ENCODE assay signal across 7 mouse cellular contexts in genomic region chr5:107055455-107055854, GRCm38 (mm10).
DNase-seq lines count a peak whose midpoint lies in the region; ATAC-seq and TF ChIP-seq lines count a peak whose summit lies in the region.

No protein-coding gene starts in this region.

- TF ChIP-seq CTCF in kidney, postnatal 0 days (IDR thresholded peaks at IDR 0.05; ENCODE audit: low read depth), result 0 out of 2 replicates have a peak, but pooled peaks have one; percentile 5

- no peak overlapping the region for H3K9ac ChIP-seq in kidney, postnatal 0 days (ENCODE audit: low read depth, low read length)
- H3K9ac ChIP-seq in forebrain, embryonic 14.5 days (ENCODE audit: low read length), result no peak overlapping the region
- H3K9ac ChIP-seq in limb, embryonic 11.5 days (ENCODE audit: low read length), result no peak overlapping the region
- H3K9ac ChIP-seq in neural tube, embryonic 15.5 days (replicated peaks), result no peak overlapping the region

- H3K9me3 ChIP-seq in kidney, postnatal 0 days (replicated peaks; ENCODE audit: low read length), result no peaks in the 10 kb centered on the region
- H3K9me3 ChIP-seq in forebrain, embryonic 14.5 days (replicated peaks; ENCODE audit: control insufficient read depth, low read length), result no peaks in the 10 kb centered on the region
- no peaks in the 10 kb centered on the region for H3K9me3 ChIP-seq in limb, embryonic 11.5 days (ENCODE audit: control insufficient read depth, low read length)
- H3K9me3 ChIP-seq in neural tube, embryonic 15.5 days (replicated peaks), result no peaks in the 10 kb centered on the region

- no peaks in the 10 kb centered on the region for H3K27me3 ChIP-seq in kidney, postnatal 0 days (ENCODE audit: insufficient read depth, low read length)
- no peaks in the 10 kb centered on the region for H3K27me3 ChIP-seq in forebrain, embryonic 14.5 days (replicated peaks; ENCODE audit: control insufficient read depth, insufficient read depth, low read length)
- H3K27me3 ChIP-seq in limb, embryonic 11.5 days (ENCODE audit: control insufficient read depth, insufficient read depth, low read length), result no peaks in the 10 kb centered on the region
- no peaks in the 10 kb centered on the region for H3K27me3 ChIP-seq in neural tube, embryonic 15.5 days (replicated peaks)

- H3K4me1 ChIP-seq in kidney, postnatal 0 days (replicated peaks; ENCODE audit: insufficient read depth, low read length), result peaks cover 7% of the 10 kb centered on the region; the same call in 1 of the 2 replicates
- H3K4me1 ChIP-seq in forebrain, embryonic 14.5 days (ENCODE audit: control insufficient read depth, insufficient read depth, low read length), result 0 out of 2 replicates have a peak, but pooled peaks cover 3% of the 10 kb centered on the region
- H3K4me1 ChIP-seq in limb, embryonic 11.5 days (ENCODE audit: control insufficient read depth, insufficient read depth, low read length), result peaks cover 10% of the 10 kb centered on the region; the same call in 1 of the 2 replicates
- H3K4me1 ChIP-seq in neural tube, embryonic 15.5 days, result peaks cover 7% of the 10 kb centered on the region; the same call in 1 of the 2 replicates

- no peak overlapping the region for H3K27ac ChIP-seq in kidney, postnatal 0 days
- no peak overlapping the region for H3K27ac ChIP-seq in forebrain, embryonic 14.5 days (ENCODE audit: low read depth, low read length)
- no peak overlapping the region for H3K27ac ChIP-seq in limb, embryonic 11.5 days (replicated peaks; ENCODE audit: low read depth, low read length)
- H3K27ac ChIP-seq in neural tube, embryonic 15.5 days (replicated peaks), result no peak overlapping the region

- no peaks in the 10 kb centered on the region for H3K36me3 ChIP-seq in kidney, postnatal 0 days (ENCODE audit: insufficient read depth, low read length)
- H3K36me3 ChIP-seq in forebrain, embryonic 14.5 days (ENCODE audit: control insufficient read depth, insufficient read depth, low read length), result no peaks in the 10 kb centered on the region
- no peaks in the 10 kb centered on the region for H3K36me3 ChIP-seq in limb, embryonic 11.5 days (ENCODE audit: control insufficient read depth, insufficient read depth, low read length)
- H3K36me3 ChIP-seq in neural tube, embryonic 15.5 days, result no peaks in the 10 kb centered on the region

- no peak overlapping the region for H3K4me3 ChIP-seq in kidney, postnatal 0 days (replicated peaks; ENCODE audit: low read depth, low read length)
- H3K4me3 ChIP-seq in forebrain, embryonic 14.5 days (ENCODE audit: low read depth, low read length), result no peak overlapping the region
- no peak overlapping the region for H3K4me3 ChIP-seq in limb, embryonic 11.5 days (ENCODE audit: low read depth, low read length)
- no peak overlapping the region for H3K4me3 ChIP-seq in neural tube, embryonic 15.5 days (replicated peaks)

- DNase-seq in kidney, postnatal 0 days (ENCODE audit: low spot score), result no peak
- no peak for DNase-seq in kidney, postnatal 4 days
- DNase-seq in forebrain, embryonic 14.5 days (ENCODE audit: low spot score), result peak; percentile 41
- DNase-seq in limb, embryonic 11.5 days (ENCODE audit: low spot score), result peak; percentile 56
- DNase-seq in spleen, postnatal 14 days (ENCODE audit: low spot score in 2 of 2), result no peak
- no peak for DNase-seq in left cerebral cortex, adult 9 months (ENCODE audit: low spot score in 2 of 2)

- WGBS in kidney, postnatal 0 days, result 48% methylated on average over 3 of the region's 3 CpGs
- 36% methylated on average over 3 of the region's 3 CpGs for WGBS in forebrain, embryonic 14.5 days
- WGBS in limb, embryonic 11.5 days, result 43% methylated on average over 3 of the region's 3 CpGs
- 21% methylated on average over 3 of the region's 3 CpGs for WGBS in neural tube, embryonic 15.5 days

- H3K4me2 ChIP-seq in kidney, postnatal 0 days (ENCODE audit: low read length), result no peak overlapping the region
- no peak overlapping the region for H3K4me2 ChIP-seq in forebrain, embryonic 14.5 days (ENCODE audit: low read length)
- H3K4me2 ChIP-seq in limb, embryonic 11.5 days (ENCODE audit: low read depth, severe bottlenecking), result no peak overlapping the region
- H3K4me2 ChIP-seq in neural tube, embryonic 15.5 days, result no peak overlapping the region

- no peak; the same call in 1 of the 2 replicates for ATAC-seq in kidney, postnatal 0 days (replicated peaks; ENCODE audit: low FRiP score, low read depth)
- ATAC-seq in forebrain, embryonic 14.5 days, result peak; percentile 58; the same call in 1 of the 2 replicates
- peak; percentile 77 for ATAC-seq in limb, embryonic 11.5 days (ENCODE audit: insufficient number of reproducible peaks, low FRiP score, low TSS enrichment, low read depth)
- ATAC-seq in neural tube, embryonic 15.5 days (ENCODE audit: low FRiP score), result peak; percentile 53; the same call in 1 of the 2 replicates

Comparison
In these comparisons a context has a peak if more than half of its experiments do, and no peak if none do; other contexts are left out.
1. DNase-seq: peak in forebrain, embryonic 14.5 days (single experiment) and limb, embryonic 11.5 days (single experiment); none in kidney, postnatal 0 days (single experiment), kidney, postnatal 4 days (0 of 2), spleen, postnatal 14 days (0 of 2) and left cerebral cortex, adult 9 months (0 of 2).